Mouse (Mus musculus): ENCODE results near the gene Ccdc47. TPM values are rescaled to one million over a fixed set of nuclear protein-coding genes. Genes with fewer than 3 reads are reported as not detected.

Gene Ccdc47
- polyA plus RNA-seq, 1 experiment = 4.8 TPM

- WGBS = 41% methylated on average over 22 of the region's 22 CpGs
- no peak for TF ChIP-seq CTCF (IDR thresholded peaks at IDR 0.05; ENCODE audit: extremely low read depth, insufficient read length, insufficient replicate concordance, low read depth, low read length)
- no peak for TF ChIP-seq POLR2A (IDR thresholded peaks at IDR 0.05; ENCODE audit: low read depth, low read length)
- Histone ChIP-seq H3K27me3 (ENCODE audit: control insufficient read depth, insufficient read depth, low read length) (no peaks in the 10 kb centered on the region), H3K4me3 (ENCODE audit: low read depth, low read length) (peak within 1 kb of the TSS; percentile 73), H3K36me3 (ENCODE audit: control insufficient read depth, insufficient read depth, low read length) (peaks cover 2% of the 10 kb centered on the region; the same call in 1 of the 2 replicates), H3K4me1 (ENCODE audit: control insufficient read depth, insufficient read depth, insufficient read length, low read length) (peaks cover 7% of the 10 kb centered on the region; the same call in 1 of the 2 replicates), H3K27ac (ENCODE audit: insufficient read depth, low read depth, low read length) (peak within 1 kb of the TSS; percentile 70)
Measured at GRCm38 (mm10) chr11:106160841-106161721, 55.1 kb downstream of the Ccdc47 start, which contains the start of the genes Gm10840 and Limd2. Gene Gm10840, plus strand, starts transcription at chr11:106160850. Gene Limd2, minus strand, starts transcription at chr11:106160860.

GRCm38 (mm10) chr11:106159921-106160840, 56.0 kb downstream of the Ccdc47 start:
- Histone ChIP-seq H3K4me3 (ENCODE audit: low read depth, low read length) (peak overlapping the region; percentile 73), H3K27me3 (ENCODE audit: control insufficient read depth, insufficient read depth, low read length) (no peaks in the 10 kb centered on the region), H3K4me1 (ENCODE audit: control insufficient read depth, insufficient read depth, insufficient read length, low read length) (peaks cover 7% of the 10 kb centered on the region; the same call in 1 of the 2 replicates), H3K36me3 (ENCODE audit: control insufficient read depth, insufficient read depth, low read length) (peaks cover 2% of the 10 kb centered on the region; the same call in 1 of the 2 replicates), H3K27ac (ENCODE audit: insufficient read depth, low read depth, low read length) (peak overlapping the region; percentile 70)
- TF ChIP-seq POLR2A (IDR thresholded peaks at IDR 0.05; ENCODE audit: low read depth, low read length) = no peak
- TF ChIP-seq CTCF (IDR thresholded peaks at IDR 0.05; ENCODE audit: extremely low read depth, insufficient read length, insufficient replicate concordance, low read depth, low read length) = no peak
- WGBS = under 1% methylated on average over 105 of the region's 106 CpGs

GRCm38 (mm10) chr11:106159216-106159920, 56.8 kb downstream of the Ccdc47 start:
- peak overlapping the region; percentile 77 for H3K27ac ChIP-seq (ENCODE audit: insufficient read depth, low read depth, low read length)
- no peaks in the 10 kb centered on the region for H3K27me3 ChIP-seq (ENCODE audit: control insufficient read depth, insufficient read depth, low read length)
- TF ChIP-seq POLR2A (IDR thresholded peaks at IDR 0.05; ENCODE audit: low read depth, low read length) (no peak; the same call in 1 of the 2 replicates), CTCF (IDR thresholded peaks at IDR 0.05; ENCODE audit: extremely low read depth, insufficient read length, insufficient replicate concordance, low read depth, low read length) (no peak)
- peaks cover 9% of the 10 kb centered on the region for H3K4me1 ChIP-seq (ENCODE audit: control insufficient read depth, insufficient read depth, insufficient read length, low read length)
- H3K4me3 ChIP-seq (ENCODE audit: low read depth, low read length) = peak overlapping the region; percentile 73
- 1% methylated on average over 25 of the region's 25 CpGs for WGBS
- H3K36me3 ChIP-seq (ENCODE audit: control insufficient read depth, insufficient read depth, low read length) = peaks cover 9% of the 10 kb centered on the region

GRCm38 (mm10) chr11:106158930-106159215, 57.3 kb downstream of the Ccdc47 start:
- TF ChIP-seq CTCF (IDR thresholded peaks at IDR 0.05; ENCODE audit: extremely low read depth, insufficient read length, insufficient replicate concordance, low read depth, low read length) = no peak
- 37% methylated on average over 9 of the region's 9 CpGs for whole genome bisulfite sequencing
- Histone ChIP-seq H3K36me3 (ENCODE audit: control insufficient read depth, insufficient read depth, low read length) (peaks cover 14% of the 10 kb centered on the region), H3K27me3 (ENCODE audit: control insufficient read depth, insufficient read depth, low read length) (no peaks in the 10 kb centered on the region), H3K27ac (ENCODE audit: insufficient read depth, low read depth, low read length) (peak overlapping the region; percentile 77), H3K4me3 (ENCODE audit: low read depth, low read length) (peak overlapping the region; percentile 73), H3K4me1 (ENCODE audit: control insufficient read depth, insufficient read depth, insufficient read length, low read length) (peaks cover 9% of the 10 kb centered on the region)

DNA sequence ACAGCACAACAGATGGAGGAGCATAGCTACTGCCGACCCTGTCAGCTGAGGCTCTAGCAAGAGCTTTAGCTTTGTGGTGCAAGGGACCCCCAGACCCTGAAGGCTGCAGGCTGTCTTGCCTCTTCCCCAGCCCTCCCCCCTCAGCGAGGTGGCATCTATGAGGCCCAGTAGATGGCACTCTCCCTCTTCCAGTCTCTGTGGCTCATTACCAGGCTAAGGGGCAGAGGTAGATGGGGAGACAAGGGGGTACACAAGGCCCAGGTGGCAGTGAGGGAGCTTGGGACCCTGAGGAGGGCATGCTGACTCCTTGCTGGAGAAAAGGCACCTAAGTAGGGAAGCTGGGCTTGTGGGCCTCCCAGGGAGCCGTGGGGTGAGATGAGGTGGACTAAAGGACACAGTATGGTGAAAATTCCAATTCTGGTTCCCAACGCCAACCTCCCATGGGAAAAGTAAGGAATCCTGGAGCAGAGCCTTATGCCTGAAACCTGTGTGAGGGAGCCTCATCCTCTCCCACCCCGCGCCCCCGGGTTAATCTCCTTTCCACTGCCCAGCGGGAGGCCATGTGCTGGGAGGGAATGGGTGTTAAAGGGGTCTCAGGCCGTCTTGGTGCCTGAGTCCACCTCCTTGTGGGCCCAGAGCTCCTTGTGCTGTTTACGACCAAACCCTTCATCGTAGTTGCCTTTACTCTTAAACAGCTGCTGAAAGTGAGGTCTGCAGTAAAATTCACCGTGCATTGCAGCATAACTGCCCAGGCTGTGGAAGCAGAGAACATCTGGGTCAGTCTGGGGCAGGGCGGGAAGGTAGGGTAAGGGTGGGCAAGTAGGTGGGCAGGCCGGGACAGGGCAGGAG, 57.8 kb downstream of the Ccdc47 start:
- H3K36me3 ChIP-seq (ENCODE audit: control insufficient read depth, insufficient read depth, low read length) = peaks cover 17% of the 10 kb centered on the region
- H3K4me1 ChIP-seq (ENCODE audit: control insufficient read depth, insufficient read depth, insufficient read length, low read length) = peaks cover 9% of the 10 kb centered on the region
- no peak for TF ChIP-seq POLR2A (IDR thresholded peaks at IDR 0.05; ENCODE audit: low read depth, low read length)
- TF ChIP-seq CTCF (IDR thresholded peaks at IDR 0.05; ENCODE audit: extremely low read depth, insufficient read length, insufficient replicate concordance, low read depth, low read length) = peak; percentile 28; the same call in 1 of the 2 replicates
- H3K27me3 ChIP-seq (ENCODE audit: control insufficient read depth, insufficient read depth, low read length) = no peaks in the 10 kb centered on the region
- WGBS = 58% methylated on average over 14 of the region's 14 CpGs
- peak overlapping the region; percentile 73 for H3K4me3 ChIP-seq (ENCODE audit: low read depth, low read length)
- peak overlapping the region; percentile 77; the same call in 1 of the 2 replicates for H3K27ac ChIP-seq (ENCODE audit: insufficient read depth, low read depth, low read length)

DNA sequence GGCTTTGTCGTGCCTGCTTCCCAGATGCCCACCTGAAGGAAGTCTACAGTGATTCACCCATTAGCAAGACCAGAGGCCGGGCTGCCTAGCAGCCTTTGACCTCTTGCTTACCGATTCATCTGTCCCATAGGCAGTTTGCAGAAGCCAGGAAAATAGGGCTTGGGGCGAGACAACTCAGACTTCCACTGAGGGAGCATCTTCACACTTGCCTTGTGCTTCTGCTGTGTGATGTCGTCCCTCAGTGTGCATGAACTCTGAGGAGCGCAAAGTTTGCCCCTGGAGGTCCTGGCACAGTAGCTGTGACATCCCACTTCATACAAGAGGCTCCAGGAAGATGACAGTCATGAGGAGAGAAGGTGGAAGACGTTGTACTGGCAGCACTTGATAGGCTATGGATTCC, 59.0 kb downstream of the Ccdc47 start:
- Histone ChIP-seq H3K27me3 (ENCODE audit: control insufficient read depth, insufficient read depth, low read length) (no peaks in the 10 kb centered on the region), H3K36me3 (ENCODE audit: control insufficient read depth, insufficient read depth, low read length) (peaks cover 20% of the 10 kb centered on the region), H3K4me1 (ENCODE audit: control insufficient read depth, insufficient read depth, insufficient read length, low read length) (peaks cover 9% of the 10 kb centered on the region), H3K4me3 (ENCODE audit: low read depth, low read length) (no peak overlapping the region), H3K27ac (ENCODE audit: insufficient read depth, low read depth, low read length) (no peak overlapping the region)
- WGBS = 73% methylated on average over 7 of the region's 7 CpGs
- TF ChIP-seq CTCF (IDR thresholded peaks at IDR 0.05; ENCODE audit: extremely low read depth, insufficient read length, insufficient replicate concordance, low read depth, low read length) (no peak), POLR2A (IDR thresholded peaks at IDR 0.05; ENCODE audit: low read depth, low read length) (no peak)
